Mouse (Mus musculus) left cerebral cortex, postnatal 4 days (tissue): ENCODE results near the gene Sipa1l1. TPM values are rescaled to one million over a fixed set of nuclear protein-coding genes. Genes with fewer than 3 reads are reported as not detected.
"Not testable (repeated sequence)": the region's sequence is repeated elsewhere in the genome, so short reads cannot be mapped to it uniquely, and the experiment has no call there.

Source experiments
- DNase-seq: peaks from one replicate; pipeline ENCODE4 v3.0.0-alpha.2; 2022
- intact Hi-C: fragments of 180-260 bp; cut with DNase I; formaldehyde crosslinking; loops from one replicate; pipeline ENCODE4 v1.15.1; 2025
- total RNA-seq, 2 experiments: library from RNA; stranded (reverse); gene quantifications; 2 replicates each; pipeline ENCODE4 v1.2.3; 2021

Gene Sipa1l1
- total RNA-seq, 2 experiments from 2014 or later: 76.5 to 80.0 TPM

DNA sequence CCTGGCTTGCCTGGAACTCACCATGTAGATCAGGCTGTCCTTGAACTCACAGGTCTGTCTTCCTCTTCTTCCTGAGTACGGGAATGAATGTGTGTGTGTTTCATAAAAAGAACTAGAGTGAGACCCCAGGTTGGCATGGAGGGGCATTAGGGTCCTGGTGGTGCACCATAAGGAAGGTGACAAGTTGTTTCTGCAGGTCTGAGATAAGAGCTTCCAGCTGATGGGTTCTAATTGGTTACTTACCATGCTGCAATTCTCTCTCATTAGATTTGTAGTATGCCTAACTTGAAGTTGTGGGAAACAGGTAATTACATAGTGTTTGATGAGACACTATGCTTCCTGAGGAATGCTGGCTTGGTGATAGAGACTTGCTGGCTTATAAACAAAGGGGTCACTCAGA, 4.5 kb downstream of the Sipa1l1 start:
- intact Hi-C loops: loop anchor here (5.0 kb wide), 1 partner anchor 299 kb away; no protein-coding TSS in a partner anchor
- DNase-seq: no peak

DNA sequence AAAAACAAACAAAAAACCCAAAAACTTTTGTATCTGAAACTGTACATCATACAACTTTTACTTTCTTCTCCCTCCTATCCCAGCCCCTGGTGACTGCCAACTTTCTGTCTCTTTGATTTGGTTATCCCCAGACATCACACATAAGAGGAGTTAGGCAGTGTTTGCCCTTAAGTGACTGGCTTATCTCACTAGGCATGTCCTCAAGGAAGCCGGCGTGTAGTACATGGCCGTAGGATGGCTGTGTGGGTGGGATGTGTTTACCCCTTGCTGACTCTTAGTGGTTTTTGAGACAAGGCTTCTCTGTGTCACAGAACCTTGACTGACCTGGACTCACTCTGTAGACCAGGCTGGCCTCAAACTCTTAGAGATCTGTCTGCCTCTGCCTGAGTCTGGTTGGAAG, 6.6 kb downstream of the Sipa1l1 start:
- DNase-seq: no peak
- intact Hi-C loops: no loop called here

DNA sequence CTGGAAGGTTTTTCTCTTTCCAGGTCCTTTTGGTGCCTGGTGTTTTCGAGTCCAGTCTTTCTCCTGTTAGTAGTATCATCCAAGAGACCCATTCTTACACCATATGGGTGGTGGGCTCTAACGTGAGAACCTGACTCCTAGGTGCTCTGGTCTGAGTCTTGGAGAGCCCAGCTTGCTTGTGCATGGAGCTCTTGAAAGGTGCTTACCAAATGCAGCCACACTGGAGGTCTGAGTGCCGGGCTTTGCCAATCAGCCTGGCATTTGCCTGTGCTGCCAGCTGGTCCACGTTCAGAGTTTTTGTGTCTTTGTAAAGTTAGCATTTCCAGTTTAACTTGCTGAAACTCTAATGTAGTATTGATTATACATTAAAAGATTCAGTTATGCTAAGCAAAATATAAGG, 9.5 kb downstream of the Sipa1l1 start:
- DNase-seq: no peak

DNA sequence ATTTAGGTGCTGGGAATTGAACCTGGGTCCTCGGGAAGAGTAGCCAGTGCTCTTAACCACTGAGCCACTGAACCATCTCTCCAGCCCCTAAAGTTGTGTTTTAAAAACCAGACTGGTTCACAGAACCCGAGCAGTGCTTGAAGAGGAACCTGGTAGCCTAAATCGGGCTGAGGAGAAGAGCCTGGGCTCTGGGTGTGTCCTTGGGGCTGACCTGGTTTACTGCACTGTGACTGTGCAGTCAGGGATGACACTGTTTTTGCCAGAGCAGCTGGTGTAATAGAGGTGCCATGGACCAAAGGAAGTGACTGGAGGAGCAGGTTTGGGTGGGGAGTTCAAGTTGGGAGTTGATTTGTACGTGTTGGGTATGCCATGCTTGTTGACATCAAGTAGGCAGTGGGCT, 10.5 kb downstream of the Sipa1l1 start:
- no peak for DNase-seq
- intact Hi-C loops: no loop called here

More for the DNA sequence above, 9.5 kb downstream of the Sipa1l1 start:
- intact Hi-C loops: no loop called here

DNA sequence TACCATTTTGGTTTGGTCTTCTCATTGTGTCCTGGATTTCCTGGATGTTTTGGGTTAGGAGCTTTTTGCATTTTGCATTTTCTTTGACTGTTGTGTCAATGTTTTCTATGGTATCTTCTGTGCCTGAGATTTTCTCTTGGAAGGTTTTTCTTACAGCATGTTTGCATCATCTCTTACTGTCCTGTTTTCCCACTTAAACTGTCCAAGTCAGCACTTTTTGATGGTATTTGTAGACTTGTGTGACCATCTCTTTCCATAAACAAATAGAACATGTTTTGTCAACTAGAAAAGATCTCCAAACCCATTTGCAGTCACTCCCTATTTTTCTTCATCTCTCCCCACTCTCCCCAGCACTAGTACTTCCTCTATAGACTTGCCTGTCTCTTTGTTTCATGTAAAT, 17.0 kb downstream of the Sipa1l1 start:
- intact Hi-C loops, DNase-seq: not testable (repeated sequence)

DNA sequence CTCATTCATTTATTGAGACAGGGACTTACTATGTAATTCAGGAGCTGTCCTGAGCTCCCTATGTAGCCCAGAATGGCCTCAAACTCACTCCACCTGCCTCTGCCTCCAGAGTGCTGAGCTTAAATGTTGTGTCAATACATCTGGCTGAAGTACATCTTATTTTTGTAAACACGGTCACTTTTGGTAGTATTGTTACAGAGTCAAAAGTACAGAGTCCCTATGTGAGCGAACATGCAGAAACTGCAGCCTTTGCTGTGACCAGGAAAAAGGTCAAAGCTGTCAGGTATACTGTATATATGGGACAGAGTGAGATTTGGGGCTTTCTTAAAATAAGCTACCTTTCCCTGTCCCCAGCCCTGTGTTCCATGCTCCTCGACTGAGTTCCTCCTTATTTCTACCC, 17.6 kb downstream of the Sipa1l1 start:
- no peak for DNase-seq
- intact Hi-C loops: no loop called here

DNA sequence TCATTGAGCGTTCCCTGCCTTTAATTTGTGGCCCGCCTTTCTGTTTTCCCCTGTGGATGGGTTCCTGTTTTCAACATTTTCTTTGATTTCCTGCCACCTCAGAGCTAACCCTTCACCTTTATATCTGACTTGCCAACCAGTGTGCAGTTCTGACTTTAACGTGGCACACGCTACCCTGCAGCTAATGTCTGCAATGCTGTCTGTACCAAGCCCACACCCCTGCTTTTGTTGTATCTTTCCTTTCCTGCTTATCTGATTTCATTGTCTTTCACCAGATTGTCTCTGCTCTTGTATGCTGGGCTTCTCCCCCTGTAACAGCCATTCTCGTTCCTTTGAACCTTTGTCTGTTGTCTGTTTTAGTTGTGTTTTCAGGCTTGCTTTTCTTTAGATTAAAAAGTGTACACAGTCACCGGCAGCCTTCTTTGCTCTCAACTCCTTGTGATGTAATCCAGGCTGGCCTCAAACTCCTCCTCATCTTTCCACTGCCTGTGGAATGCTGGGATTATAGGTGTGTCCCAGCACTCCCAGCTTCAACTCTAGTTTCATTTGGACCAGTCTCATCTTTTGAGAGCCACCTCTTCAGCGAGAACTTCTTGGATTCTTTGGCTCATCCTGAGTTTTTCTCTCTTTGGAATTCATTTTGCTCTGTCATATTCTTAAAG, 18.2 kb downstream of the Sipa1l1 start:
- no peak for DNase-seq
- intact Hi-C loops: no loop called here

DNA sequence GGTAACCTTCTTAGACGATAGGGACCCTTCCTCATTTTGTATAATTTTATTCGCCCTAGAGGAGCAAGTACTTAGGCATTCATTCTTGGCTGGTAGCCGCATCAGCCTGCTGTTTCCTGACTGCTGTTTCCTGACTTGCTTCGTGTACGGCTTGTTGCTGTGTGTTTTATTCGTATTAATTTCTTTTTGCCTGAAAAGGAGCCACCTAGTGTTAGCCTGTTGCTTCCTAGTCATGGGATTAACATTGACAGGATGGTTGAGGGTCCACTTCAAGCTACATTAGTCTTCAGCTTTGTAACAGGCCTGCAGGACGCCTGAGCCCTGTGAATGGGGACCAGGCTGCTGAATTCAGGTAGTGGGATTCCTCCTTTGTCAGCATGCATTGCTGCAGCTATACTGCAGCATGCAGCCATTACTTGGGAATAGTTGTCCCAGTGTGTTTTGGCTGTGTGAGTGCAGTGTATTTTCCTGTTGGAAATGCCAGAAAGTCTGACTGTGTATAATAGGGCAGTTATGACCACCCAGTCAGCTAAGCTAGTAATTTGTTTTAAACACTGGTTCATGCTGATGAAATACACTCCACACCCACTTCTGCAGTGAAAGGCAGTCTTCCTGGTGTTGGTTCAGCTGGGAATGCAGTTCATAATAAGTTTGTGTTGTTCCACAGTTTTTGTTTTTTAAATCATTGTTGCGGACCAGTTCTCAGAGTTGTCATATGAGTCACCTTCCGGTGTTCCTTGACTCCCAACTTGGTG, 19.4 kb downstream of the Sipa1l1 start:
- intact Hi-C loops: no loop called here
- no peak for DNase-seq

DNA sequence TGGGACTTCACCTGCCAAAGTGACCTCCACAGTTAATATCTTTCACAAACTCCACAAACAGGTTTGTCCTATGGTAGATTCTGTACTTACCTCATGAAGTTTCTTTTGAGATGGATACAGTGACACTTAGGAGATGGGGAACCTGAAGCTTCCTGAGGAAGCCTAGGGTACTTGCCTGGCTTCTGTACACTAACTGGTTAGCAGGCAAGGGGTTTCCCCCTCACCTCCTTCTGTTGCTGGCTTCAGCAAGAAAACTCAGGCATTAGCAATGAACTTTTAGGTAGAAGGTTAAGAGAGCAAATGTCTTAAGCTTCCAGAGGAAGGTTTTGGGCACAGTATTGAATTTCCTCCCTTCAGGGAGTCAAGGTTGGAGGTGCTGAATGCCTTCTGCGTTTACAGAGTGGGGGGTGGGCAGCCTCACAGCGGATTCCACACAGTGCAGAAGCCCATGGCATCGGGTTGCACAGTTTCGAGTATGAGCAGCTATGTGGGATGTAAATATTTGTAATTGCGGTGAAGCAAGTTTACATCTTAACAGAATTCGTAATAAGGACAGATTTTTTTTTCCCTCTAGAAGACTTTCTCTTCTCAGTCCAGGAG, 20.1 kb downstream of the Sipa1l1 start:
- intact Hi-C loops: no loop called here
- no peak for DNase-seq

DNA sequence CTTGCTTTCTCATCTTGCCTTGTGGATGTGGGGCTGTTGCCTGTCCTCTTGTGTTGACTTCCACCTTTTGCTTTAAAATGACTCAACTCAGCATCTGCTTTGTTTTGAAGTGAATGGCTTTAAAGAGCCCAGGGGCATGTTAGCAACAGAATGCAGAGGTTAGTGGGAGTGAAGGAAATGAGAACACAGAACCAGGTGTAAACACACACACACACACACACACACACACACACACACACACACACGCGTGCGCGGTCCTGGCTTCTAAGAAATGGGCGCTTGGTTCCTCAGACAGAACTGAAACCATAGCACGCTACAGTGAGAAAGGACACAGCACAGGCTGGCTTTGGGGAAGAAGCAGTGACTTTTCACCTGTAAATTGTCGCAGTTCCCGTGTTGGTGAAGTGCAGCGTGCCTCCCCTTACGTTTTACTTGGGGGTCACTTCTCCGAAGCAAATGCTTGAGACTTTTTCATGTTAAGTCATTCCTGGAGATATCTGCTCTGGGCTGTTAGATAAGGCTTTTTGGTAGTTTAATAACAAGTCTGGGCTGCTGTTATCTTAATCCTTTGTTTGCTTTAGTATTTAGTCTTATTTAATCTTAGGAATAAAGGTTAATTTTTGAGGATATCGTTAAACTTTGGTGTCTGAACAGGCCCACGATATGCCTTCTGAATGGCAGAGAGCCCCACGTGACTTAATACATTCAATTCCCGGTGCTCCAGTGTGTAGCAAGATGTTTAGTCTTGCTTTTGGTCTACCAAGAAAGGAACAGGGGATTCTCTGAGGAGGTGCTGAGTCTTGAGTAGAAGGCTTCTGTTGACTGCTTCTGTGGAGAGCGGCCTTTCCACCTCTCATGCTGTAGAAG, 20.8 kb downstream of the Sipa1l1 start:
- intact Hi-C loops: no loop called here

DNA sequence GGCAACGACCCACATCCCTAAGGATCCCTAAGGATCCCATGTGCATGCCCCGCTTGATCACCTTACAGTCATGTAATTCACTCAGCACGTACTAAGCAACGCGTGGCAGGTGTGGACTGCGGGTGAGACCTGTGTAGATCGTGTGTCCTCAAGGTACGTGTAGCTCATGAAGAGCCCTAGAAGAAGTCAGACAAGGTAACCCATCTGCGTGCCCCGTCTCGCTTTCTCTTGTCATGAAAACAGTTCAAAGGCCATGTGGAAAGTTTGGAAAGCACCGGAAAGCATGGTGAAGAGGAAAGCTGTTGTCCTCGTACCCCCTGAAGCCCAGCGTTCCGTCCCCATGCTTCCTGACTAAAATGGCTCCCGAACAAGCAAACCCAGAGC, 21.5 kb downstream of the Sipa1l1 start:
- DNase-seq: no peak
- intact Hi-C loops: no loop called here

More for the DNA sequence above, 20.8 kb downstream of the Sipa1l1 start:
- DNase-seq: no peak

DNA sequence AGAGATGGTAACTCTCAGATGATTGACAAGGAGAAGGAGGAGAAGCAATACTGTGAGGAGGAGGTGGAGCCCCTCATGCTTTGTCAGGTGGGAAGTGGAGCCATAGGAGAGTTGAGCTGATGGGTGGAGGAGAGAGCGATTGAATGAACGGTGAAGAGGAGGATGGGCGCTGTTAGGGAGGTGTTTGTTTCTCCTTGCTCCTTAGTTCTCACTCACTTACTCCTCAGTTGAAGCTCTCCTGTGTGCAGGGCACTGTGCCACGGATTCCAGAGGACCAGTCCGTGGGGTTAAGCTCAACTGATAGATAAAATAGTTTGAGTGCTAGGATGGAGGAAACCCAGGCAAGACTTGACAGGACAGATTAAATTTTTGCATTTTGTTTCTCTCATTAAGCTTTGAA, 22.6 kb downstream of the Sipa1l1 start:
- intact Hi-C loops: no loop called here
- DNase-seq: no peak

DNA sequence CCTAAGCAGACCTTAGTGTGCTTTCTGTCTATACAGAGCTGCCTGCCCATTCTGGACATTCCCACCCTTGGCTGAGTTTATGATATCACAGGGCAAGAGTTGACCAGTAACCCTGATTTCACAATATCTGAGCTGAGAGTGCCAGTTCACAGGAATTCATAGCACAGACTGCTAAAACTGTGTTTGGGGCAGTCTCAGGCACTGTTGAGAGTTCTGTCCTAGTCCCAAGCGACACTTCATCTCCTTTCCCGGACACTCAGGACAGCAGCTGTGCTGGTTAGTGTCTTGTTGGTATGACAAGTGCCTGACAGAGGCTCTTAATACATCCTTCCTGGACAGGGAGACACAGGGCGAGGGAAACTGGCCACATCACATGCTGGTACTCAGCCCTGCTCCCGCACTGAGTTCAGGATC, 23.5 kb downstream of the Sipa1l1 start:
- intact Hi-C loops: no loop called here
- no peak for DNase-seq

DNA sequence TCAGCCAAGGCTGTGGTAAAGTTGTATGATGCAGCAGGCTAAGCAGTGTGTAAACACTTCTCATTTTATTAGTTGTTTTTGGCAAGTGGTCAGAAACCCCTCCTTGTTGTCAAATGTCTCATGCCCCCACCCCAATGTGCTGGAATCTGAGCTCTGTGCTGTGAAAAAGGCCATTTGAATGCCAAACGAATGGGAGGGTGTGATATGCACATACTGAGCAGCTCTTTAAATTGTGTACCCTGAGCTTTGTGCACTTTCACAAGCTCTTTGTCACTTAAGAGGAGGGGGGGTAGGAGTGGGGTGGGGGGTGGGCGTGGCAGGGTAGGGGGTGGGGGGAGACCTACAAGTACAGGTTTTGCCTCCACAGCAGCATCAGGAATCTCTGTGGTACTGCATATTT, 24.4 kb downstream of the Sipa1l1 start:
- intact Hi-C loops: no loop called here
- no peak for DNase-seq

DNA sequence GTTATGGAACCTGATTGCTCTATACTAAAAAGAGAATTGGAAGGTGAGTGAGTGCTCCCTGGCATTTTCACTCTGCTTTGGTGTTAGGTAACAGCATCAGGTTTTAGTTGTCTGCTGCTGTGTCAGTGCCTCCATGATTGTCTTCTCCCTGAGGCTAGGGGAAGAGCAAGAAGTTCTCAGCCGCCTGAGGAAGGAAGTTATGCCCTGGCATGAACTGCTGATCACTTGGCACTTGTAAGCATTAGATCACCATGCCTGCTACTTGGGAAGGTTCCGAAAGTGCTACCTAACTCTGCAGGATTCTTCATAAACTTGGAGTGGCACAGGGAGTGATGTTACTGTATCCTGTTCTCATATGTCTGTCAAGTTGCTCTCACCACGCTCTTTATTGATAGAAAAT, 25.8 kb downstream of the Sipa1l1 start:
- no peak for DNase-seq
- intact Hi-C loops: no loop called here

DNA sequence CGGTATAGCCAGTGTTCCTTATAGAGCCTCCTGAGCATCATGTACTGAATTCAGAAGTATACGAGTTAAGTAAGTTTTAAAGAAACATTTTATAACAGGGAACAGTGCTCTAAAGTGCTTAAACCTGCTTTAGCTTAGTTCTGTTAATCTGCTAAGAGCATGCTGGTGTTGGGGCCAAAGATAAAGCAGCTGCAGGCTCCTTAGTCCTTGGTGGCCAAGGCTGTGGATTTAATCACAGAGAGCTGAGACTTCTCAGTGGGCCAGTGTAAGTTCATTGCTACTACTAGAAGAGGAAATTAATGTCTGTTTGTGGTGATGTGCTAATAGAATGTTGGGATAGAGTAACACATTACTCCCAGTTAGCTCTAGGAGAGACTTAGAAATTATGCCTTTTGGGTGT, 27.1 kb downstream of the Sipa1l1 start:
- no peak for DNase-seq
- intact Hi-C loops: no loop called here

DNA sequence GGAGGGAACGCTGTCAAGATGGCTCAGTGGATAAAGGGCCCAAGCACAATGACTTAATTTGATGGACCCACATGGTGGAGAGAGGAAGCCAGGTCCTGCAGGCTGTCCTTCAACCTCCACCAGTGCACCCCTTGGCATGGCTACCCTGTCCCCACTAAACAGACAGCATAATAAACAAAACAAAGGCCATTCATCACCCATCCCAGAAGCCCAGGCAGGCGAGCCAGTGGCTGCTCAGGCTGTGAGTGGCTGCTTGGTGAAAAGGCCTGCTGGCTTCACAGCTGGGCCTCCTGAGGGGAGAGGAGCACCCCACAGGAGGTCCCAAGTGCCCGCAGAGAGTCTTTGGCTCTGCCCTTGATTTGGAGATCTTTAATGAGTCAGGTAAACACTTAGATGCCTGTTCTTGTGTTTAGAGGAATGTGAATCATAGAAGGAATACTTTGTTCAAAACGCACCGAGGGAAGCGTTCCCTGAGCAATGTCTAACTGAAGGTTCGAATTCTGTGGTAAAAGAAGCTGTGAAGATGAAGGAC, 27.6 kb downstream of the Sipa1l1 start:
- intact Hi-C loops: no loop called here
- DNase-seq: no peak

DNA sequence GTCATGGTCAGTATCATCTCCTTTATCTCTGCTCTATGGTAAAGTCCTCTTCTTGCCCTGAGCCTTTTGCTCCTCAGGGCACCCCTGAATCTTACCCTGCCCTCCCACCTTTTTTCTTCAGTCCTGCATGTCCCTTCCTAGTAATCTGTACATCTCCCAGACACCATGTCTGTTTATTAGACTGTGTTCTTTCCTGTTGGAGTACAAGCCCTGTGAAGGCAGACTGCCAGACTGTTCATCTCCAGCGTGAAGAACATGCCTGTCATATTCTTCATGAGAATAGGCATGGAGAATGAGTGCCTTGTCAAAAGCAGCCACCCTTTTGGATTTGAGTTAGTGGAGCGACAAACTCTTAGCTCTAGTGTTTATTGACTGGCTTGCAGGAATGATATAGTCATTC, 28.1 kb downstream of the Sipa1l1 start:
- intact Hi-C loops: no loop called here
- no peak for DNase-seq

DNA sequence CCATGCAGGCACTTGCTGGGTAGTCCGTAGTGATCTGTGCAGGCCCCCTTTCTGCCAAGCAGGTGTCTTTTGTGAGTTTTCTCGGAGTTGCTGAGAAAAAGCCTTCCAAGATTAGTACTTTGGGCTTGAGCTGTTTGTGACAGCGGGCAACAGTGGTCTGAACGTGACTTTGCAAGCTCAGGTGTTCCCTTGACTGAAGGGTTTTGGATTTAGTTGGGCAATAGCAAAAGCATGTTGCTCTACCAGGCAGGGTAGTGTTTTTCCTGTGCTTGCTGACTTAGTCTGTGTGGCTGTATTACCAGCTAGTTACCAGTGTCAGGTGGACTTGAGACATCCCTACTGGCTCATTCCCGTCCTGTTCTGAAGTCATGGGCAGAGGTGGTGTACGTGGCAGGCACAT, 30.2 kb downstream of the Sipa1l1 start:
- no peak for DNase-seq
- intact Hi-C loops: no loop called here

DNA sequence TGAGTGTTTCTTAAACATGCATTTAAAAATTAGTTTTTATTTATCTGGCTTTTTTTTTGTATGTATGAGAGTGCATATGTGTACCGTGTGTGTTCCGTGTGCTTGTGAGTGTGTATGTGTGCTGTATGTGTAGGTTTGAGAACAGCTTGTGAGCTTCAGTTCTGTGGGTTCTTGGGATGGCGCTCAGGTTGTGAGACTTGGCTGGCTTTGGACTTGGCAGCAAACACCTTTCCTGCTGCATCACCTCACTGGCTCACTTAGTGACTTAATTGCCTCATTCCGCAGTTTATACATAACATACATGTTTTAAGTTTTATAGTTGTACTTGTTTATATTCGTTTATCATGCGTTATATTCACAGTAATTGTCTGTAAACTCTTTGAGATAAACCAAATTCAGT, 35.0 kb downstream of the Sipa1l1 start:
- no peak for DNase-seq
- intact Hi-C loops: no loop called here
